Mouse (Mus musculus) hindbrain, embryonic 13.5 days (tissue): ENCODE measurements at regions not wholly inside any gene's neighbourhood (a gene's known extent, or its start where the extent isn't known, plus 50 kb on each side); places are given as distances from the start of the nearest gene placed in this dataset.

Experiments used
- ATAC-seq: fragments of 200-750 bp; cut with Nextera tagmentation; 2 replicates; pipeline ENCODE4 v1.8.0; 2017; ENCODE audit warnings: moderate TSS enrichment; ENCODE audit not compliant: low FRiP score
- H3K27ac ChIP-seq: fragments of 300-500 bp; sonication (generic); 2 replicates; pipeline ENCODE4 v1.5.1; 2015; ENCODE audit warnings: inconsistent platforms, mild to moderate bottlenecking, moderate library complexity
- H3K27me3 ChIP-seq: fragments of 300-500 bp; sonication (generic); 2 replicates; pipeline ENCODE4 v1.6.1; 2015; ENCODE audit warnings: mild to moderate bottlenecking, inconsistent platforms
- H3K36me3 ChIP-seq: fragments of 300-500 bp; sonication (generic); 2 replicates; pipeline ENCODE4 v1.6.1; 2015; ENCODE audit warnings: mild to moderate bottlenecking, inconsistent platforms
- H3K4me1 ChIP-seq: fragments of 300-500 bp; sonication (generic); replicated peaks from 2 replicates; pipeline ENCODE4 v1.6.1; 2015; ENCODE audit warnings: inconsistent platforms
- H3K4me2 ChIP-seq: fragments of 300-500 bp; sonication (generic); 2 replicates; pipeline ENCODE4 v1.6.1; 2015; ENCODE audit warnings: inconsistent platforms, mild to moderate bottlenecking, moderate library complexity
- H3K4me3 ChIP-seq: fragments of 300-500 bp; sonication (generic); 2 replicates; pipeline ENCODE4 v1.5.1; 2015; ENCODE audit warnings: mild to moderate bottlenecking, inconsistent platforms
- H3K9ac ChIP-seq: fragments of 300-500 bp; sonication (generic); 2 replicates; pipeline ENCODE4 v1.6.1; 2015; ENCODE audit warnings: mild to moderate bottlenecking, inconsistent platforms
- H3K9me3 ChIP-seq: fragments of 300-500 bp; sonication (generic); 2 replicates; pipeline ENCODE4 v1.6.1; 2016; ENCODE audit warnings: inconsistent platforms
- WGBS: fragments of 180-500 bp; shearing (Covaris S2); methylation state at CpG from one replicate; pipeline ENCODE4 v1.1.7; 2015; 5-methylcytosine and 5-hydroxymethylcytosine counted together

DNA sequence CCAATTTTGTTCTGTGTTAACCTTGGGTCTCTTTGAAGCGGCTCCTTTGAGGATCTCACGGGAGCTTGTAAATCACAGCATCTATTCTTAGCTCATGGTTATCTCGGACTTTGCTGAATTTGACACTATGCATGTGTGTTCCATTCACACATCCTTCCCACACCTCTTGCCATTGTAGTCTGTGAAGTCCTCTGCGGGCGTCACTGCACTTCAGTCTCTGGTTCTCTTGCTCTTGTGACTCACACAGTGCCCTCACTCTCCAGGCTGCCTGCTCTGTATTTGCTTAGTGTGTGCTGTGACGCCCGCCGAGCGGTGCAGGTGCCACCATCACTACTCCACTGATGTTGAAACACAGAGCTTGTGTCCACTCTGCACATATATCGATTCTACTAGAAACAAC lies 1271.2 kb downstream of the Synb start:
- Histone ChIP-seq H3K4me3 (no peak overlapping the region), H3K4me1 (peaks cover 20% of the 10 kb centered on the region), H3K36me3 (no peaks in the 10 kb centered on the region), H3K27me3 (no peaks in the 10 kb centered on the region), H3K9ac (no peak overlapping the region), H3K4me2 (no peak overlapping the region), H3K9me3 (no peaks in the 10 kb centered on the region), H3K27ac (no peak overlapping the region)
- no peak for ATAC-seq
- WGBS, result 93% methylated on average over 10 of the region's 10 CpGs

DNA sequence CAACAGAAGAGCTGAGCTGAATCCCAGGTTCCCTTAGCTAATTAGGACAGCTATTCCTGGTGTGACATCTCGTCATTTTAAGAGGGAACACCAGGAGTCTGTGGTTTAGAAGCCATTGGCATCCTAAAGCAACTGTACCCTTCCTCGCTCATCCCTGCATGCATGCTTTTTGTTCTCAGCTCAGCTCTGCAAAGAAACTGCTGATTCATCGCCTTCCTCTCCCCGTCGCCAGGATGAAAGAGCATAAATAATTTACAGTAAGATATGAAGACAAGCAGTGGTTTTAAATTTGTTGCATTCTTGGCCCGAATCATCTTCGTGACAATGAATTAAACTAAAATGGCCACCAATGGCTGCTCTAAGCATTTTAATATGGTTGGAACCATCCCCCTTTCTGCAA lies 1272.9 kb downstream of the Synb start:
- peak overlapping the region; percentile 83 for H3K27ac ChIP-seq
- 52% methylated on average over 7 of the region's 7 CpGs for whole genome bisulfite sequencing
- H3K4me2 ChIP-seq, result no peak overlapping the region
- ATAC-seq, result peak; percentile 49; the same call in 1 of the 2 replicates
- no peak overlapping the region for H3K9ac ChIP-seq
- no peaks in the 10 kb centered on the region for H3K36me3 ChIP-seq
- no peaks in the 10 kb centered on the region for H3K27me3 ChIP-seq
- no peak overlapping the region for H3K4me3 ChIP-seq
- peaks cover 20% of the 10 kb centered on the region for H3K4me1 ChIP-seq
- H3K9me3 ChIP-seq, result no peaks in the 10 kb centered on the region

DNA sequence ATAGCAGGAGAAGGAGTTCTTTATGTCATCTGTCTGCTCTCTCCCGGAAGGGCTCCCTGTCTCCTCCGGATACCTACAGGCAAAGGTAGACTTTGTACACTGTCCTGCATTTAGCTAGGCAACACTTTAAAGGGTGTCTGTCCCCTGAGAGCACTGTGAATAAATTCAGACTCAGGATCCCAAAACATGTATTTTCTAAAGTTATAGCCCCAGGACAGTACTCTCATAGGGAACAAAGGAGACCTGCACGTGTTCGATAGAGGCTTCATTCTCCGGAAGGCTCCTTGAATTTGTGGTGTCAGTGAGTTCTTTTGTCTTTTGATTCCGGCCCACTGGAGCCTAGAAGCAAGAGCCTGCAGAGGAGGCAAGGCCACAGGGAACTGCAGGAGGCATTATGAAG lies 1273.3 kb downstream of the Synb start:
- peak; percentile 43; the same call in 1 of the 2 replicates for ATAC-seq
- Histone ChIP-seq H3K9ac (no peak overlapping the region), H3K27ac (peak overlapping the region; percentile 83), H3K4me2 (no peak overlapping the region), H3K36me3 (no peaks in the 10 kb centered on the region), H3K27me3 (no peaks in the 10 kb centered on the region), H3K4me1 (peaks cover 20% of the 10 kb centered on the region), H3K4me3 (no peak overlapping the region), H3K9me3 (no peaks in the 10 kb centered on the region)
- WGBS, result 27% methylated on average over 6 of the region's 6 CpGs

DNA sequence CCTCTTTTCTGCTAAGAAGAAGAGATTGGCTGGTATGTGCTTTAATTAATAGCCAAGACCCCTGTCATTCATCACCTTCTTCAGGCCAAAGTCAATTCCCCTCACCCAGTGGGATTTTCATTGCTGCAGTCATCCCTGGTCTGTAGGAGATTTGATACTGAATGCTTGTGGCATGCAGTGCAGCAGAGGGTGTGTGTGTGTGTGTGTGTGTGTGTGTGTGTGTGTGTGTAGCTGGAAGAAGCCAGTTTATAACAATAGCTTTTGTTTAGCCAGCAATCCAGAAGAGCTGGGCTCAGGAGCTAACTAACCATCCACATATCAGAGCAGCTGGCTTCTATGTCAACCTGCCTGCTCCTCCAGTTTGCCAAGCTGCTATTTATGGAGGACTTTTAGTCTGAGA lies 1275.4 kb downstream of the Synb start:
- no peak overlapping the region for H3K9ac ChIP-seq
- no peak overlapping the region for H3K4me3 ChIP-seq
- H3K4me2 ChIP-seq, result no peak overlapping the region
- no peaks in the 10 kb centered on the region for H3K9me3 ChIP-seq
- H3K36me3 ChIP-seq, result no peaks in the 10 kb centered on the region
- peak overlapping the region; percentile 69 for H3K27ac ChIP-seq
- no peak for ATAC-seq
- peaks cover 20% of the 10 kb centered on the region for H3K4me1 ChIP-seq
- no peaks in the 10 kb centered on the region for H3K27me3 ChIP-seq

DNA sequence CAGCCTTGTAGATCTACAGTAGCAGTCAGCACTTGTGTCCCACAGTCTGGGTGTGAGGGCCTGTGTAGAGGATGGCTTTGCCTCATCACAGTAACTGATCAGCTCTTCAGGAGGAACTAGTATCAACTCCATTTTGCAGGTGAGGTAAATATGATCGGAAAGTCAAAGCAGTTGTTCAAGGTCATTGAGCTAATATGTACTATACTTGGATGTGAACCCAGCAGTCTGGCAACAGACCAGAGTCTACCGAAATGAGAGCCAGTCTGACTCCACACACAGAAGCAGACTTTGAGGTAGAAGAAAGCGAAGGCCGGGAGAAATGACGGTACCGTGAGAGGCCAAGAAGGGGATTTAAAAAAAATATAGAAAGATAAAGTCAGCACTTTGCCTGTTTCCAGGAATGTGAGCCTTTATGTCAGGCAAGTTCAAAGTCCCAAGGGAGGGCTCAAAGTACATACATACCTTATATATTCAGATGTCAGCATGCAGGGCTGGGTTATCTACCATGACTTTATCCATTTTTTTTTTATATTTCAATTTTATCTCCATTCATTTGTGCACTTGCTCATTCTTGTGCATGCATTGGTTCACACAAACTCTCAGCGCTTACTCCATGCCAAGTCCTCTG lies 1297.2 kb downstream of the Synb start:
- 0 out of 2 replicates have a peak, but pooled peaks cover 3% of the 10 kb centered on the region for H3K4me1 ChIP-seq
- WGBS, result 92% methylated on average over 7 of the region's 7 CpGs
- no peaks in the 10 kb centered on the region for H3K36me3 ChIP-seq
- no peaks in the 10 kb centered on the region for H3K9me3 ChIP-seq
- H3K4me3 ChIP-seq, result no peak overlapping the region
- no peak overlapping the region for H3K4me2 ChIP-seq
- H3K27me3 ChIP-seq, result no peaks in the 10 kb centered on the region
- H3K27ac ChIP-seq, result no peak overlapping the region
- H3K9ac ChIP-seq, result no peak overlapping the region
- no peak for ATAC-seq

DNA sequence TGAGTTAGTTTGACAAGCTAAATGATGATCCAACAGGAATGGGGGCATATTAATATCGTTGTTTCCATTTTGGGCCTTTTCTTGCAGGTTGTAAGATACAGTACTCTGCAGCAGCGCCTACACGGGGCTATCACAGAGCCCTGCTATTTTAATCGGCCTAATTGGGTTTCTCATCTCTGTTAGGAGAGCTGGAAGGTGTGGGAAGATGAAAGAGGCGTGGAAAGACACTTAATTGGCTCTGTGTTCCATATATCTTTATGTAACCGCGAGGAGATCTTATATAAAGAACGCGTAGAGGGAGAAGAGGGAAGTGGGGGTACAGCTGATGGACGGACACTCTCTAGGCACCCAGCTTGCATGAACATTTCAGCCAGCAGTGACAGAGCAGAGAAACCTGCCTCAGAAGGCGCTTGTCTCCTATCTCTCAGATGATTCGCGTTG lies 1300.5 kb downstream of the Synb start:
- 61% methylated on average over 13 of the region's 13 CpGs for WGBS

DNA sequence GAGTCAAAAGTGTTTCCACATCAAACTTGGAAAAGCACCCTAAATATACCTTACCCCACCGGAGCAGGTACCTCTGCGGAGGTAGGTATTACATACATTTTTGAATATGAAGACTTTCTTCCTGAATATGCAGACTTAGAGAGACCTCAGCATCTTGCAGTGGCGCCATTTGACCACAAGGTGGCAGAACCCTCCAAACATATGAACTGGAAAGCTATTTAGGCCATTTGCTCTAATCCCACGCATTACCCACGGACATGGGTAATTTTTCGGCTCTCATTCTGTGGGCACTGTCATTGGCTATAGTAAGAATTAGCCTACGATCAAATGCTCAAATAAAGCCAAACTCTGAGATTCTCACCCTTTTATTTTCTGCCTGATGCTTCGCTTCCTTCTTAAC lies 1301.0 kb downstream of the Synb start:
- Histone ChIP-seq H3K27me3 (no peaks in the 10 kb centered on the region), H3K4me3 (0 out of 2 replicates have a peak overlapping the region, but pooled peaks have one; percentile 11), H3K27ac (no peak overlapping the region), H3K9me3 (no peaks in the 10 kb centered on the region), H3K4me1 (0 out of 2 replicates have a peak, but pooled peaks cover 3% of the 10 kb centered on the region), H3K9ac (no peak overlapping the region), H3K36me3 (no peaks in the 10 kb centered on the region), H3K4me2 (peak overlapping the region; percentile 41)
- 14% methylated on average over 8 of the region's 8 CpGs for WGBS
- no peak for ATAC-seq

More for the DNA sequence above, 1300.5 kb downstream of the Synb start:
- no peak for ATAC-seq
- peak overlapping the region; percentile 41 for H3K4me2 ChIP-seq
- no peak overlapping the region for H3K27ac ChIP-seq
- H3K9me3 ChIP-seq, result no peaks in the 10 kb centered on the region
- no peaks in the 10 kb centered on the region for H3K36me3 ChIP-seq
- H3K4me3 ChIP-seq, result no peak overlapping the region
- no peaks in the 10 kb centered on the region for H3K27me3 ChIP-seq
- no peak overlapping the region for H3K9ac ChIP-seq
- 0 out of 2 replicates have a peak, but pooled peaks cover 3% of the 10 kb centered on the region for H3K4me1 ChIP-seq

DNA sequence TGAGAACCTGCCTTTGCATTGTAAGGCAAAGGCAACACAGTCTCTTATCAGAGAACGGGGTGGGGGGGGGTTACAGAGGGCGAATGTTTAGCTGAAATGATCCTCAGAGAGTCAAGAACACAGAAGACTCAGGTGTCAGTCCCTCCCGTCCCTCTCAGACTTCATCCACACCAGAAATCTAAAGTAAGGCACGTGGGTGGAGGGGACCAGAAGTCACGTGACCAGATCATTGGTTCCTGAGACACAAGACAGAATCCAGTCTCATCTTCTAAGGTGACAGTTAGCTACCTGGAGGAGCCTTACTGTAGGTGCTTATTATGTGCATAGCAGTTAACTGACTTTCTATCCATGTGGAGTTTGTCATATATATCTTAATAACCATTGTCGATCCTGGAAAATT lies 1302.0 kb downstream of the Synb start:
- H3K4me2 ChIP-seq, result no peak overlapping the region
- no peak overlapping the region for H3K4me3 ChIP-seq
- no peaks in the 10 kb centered on the region for H3K27me3 ChIP-seq
- no peaks in the 10 kb centered on the region for H3K36me3 ChIP-seq
- no peak overlapping the region for H3K27ac ChIP-seq
- WGBS, result 76% methylated on average over 6 of the region's 6 CpGs
- ATAC-seq, result no peak
- H3K4me1 ChIP-seq, result 0 out of 2 replicates have a peak, but pooled peaks cover 3% of the 10 kb centered on the region
- H3K9ac ChIP-seq, result no peak overlapping the region
- H3K9me3 ChIP-seq, result no peaks in the 10 kb centered on the region

DNA sequence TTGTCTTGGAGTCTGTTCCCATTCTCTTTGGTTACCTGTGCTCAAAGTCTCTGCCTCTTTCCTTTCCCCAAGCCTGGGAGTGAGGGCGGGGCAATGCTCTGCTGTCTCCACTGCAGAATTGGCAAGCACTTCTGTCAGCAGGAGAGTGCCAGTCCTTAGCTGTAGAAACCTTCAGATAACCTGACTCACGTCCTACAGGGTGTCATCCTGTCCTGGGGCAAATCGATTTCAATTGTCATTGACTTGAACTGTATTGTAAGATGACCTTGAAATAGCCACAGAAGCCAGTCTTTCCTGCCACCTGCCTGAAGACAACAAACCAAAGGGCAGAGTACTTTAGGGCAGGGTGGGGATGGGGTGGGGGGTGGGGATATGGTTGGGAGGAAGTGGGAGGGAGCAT lies 1303.8 kb downstream of the Synb start:
- no peak for ATAC-seq
- no peak overlapping the region for H3K9ac ChIP-seq
- 83% methylated on average over 3 of the region's 3 CpGs for WGBS
- H3K4me1 ChIP-seq, result 0 out of 2 replicates have a peak, but pooled peaks cover 3% of the 10 kb centered on the region
- H3K36me3 ChIP-seq, result no peaks in the 10 kb centered on the region
- H3K9me3 ChIP-seq, result no peaks in the 10 kb centered on the region
- H3K27me3 ChIP-seq, result no peaks in the 10 kb centered on the region
- no peak overlapping the region for H3K4me3 ChIP-seq
- no peak overlapping the region for H3K4me2 ChIP-seq
- H3K27ac ChIP-seq, result no peak overlapping the region
